In the genomic region with DNA sequence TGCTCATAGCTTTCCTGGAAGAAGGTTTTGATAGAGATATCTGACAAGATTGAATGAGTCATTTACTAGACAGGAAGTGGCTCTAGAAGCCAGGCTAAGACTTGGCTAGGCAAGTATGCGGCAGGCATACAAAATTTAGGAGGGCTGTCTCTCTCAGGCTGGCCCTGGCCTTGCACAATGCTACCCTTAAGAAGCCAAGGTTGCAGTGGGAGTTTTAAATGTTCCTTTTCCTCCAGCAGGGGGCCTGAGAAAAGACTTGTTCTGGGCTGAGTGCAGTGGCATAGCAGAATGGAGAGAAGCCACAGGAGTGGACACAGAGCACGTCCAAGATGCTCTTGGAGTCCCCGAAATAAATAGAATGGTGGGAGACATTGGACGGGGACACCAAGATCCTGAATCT, we compare ENCODE assay signal across 9 mouse cellular contexts. TPM values are rescaled to one million over a fixed set of nuclear protein-coding genes. Genes with fewer than 3 reads are reported as not detected.
DNase-seq lines count a peak whose midpoint lies in the region; ATAC-seq and TF ChIP-seq lines count a peak whose summit lies in the region.
"Had no signal": no experiment of that assay in that cellular context is flagged by ENCODE, and none has a peak within 500 bp of the region (broad histone marks: within the 10 kb centered on the region; RNA-seq: fewer than 3 reads in every experiment).

No protein-coding gene starts in this region.

- H3K4me2 ChIP-seq in hindbrain, postnatal 0 days (ENCODE audit: low read depth, low read length), result no peak overlapping the region
- no peak overlapping the region for H3K4me2 ChIP-seq in forebrain, embryonic 13.5 days
- H3K4me2 ChIP-seq: neural tube, embryonic 13.5 days had no signal

- peak; percentile 64; the same call in 1 of the 2 replicates for ATAC-seq in hindbrain, postnatal 0 days
- ATAC-seq in forebrain, embryonic 13.5 days, result no peak

- WGBS in thymus, adult 2 months, result 74% methylated on average over 4 of the region's 4 CpGs
- 66% methylated on average over 4 of the region's 4 CpGs for WGBS in hindbrain, postnatal 0 days
- WGBS in forebrain, embryonic 13.5 days, result 74% methylated on average over 4 of the region's 4 CpGs

- no peak overlapping the region for H3K4me3 ChIP-seq in thymus, adult 2 months (ENCODE audit: control insufficient read depth, insufficient read depth, low read length)
- no peak overlapping the region for H3K4me3 ChIP-seq in hindbrain, postnatal 0 days (ENCODE audit: low read length)
- H3K4me3 ChIP-seq in forebrain, embryonic 13.5 days, result no peak overlapping the region
- H3K4me3 ChIP-seq: neural tube, embryonic 13.5 days had no signal

- H3K36me3 ChIP-seq in thymus, adult 2 months (ENCODE audit: control insufficient read depth, insufficient read depth, low read length), result no peaks in the 10 kb centered on the region
- H3K36me3 ChIP-seq in hindbrain, postnatal 0 days (ENCODE audit: insufficient read depth, low read length), result no peaks in the 10 kb centered on the region
- H3K36me3 ChIP-seq in splenic B cell, adult 2 months (ENCODE audit: control insufficient read depth, insufficient read depth, low read length, poor library complexity, severe bottlenecking), result no peaks in the 10 kb centered on the region
- H3K36me3 ChIP-seq in forebrain, embryonic 13.5 days (ENCODE audit: poor library complexity, severe bottlenecking), result no peaks in the 10 kb centered on the region
- H3K36me3 ChIP-seq: neural tube, embryonic 13.5 days had no signal

- H3K9ac ChIP-seq in hindbrain, postnatal 0 days (replicated peaks; ENCODE audit: low read length), result no peak overlapping the region
- H3K9ac ChIP-seq in forebrain, embryonic 13.5 days, result no peak overlapping the region
- H3K9ac ChIP-seq: neural tube, embryonic 13.5 days had no signal

- no peaks in the 10 kb centered on the region for H3K27me3 ChIP-seq in thymus, adult 2 months (ENCODE audit: control insufficient read depth, insufficient read depth, low read length)
- H3K27me3 ChIP-seq in hindbrain, postnatal 0 days (ENCODE audit: insufficient read depth, low read length), result no peaks in the 10 kb centered on the region
- H3K27me3 ChIP-seq in splenic B cell, adult 2 months (ENCODE audit: control insufficient read depth, insufficient read depth, low read length, poor library complexity, severe bottlenecking), result no peaks in the 10 kb centered on the region
- peaks cover 11% of the 10 kb centered on the region; the same call in 1 of the 2 replicates for H3K27me3 ChIP-seq in forebrain, embryonic 13.5 days

- no peak overlapping the region for H3K27ac ChIP-seq in thymus, adult 2 months (ENCODE audit: control insufficient read depth, insufficient read depth, low read length)
- H3K27ac ChIP-seq in hindbrain, postnatal 0 days, result no peak overlapping the region
- H3K27ac ChIP-seq in forebrain, embryonic 13.5 days, result no peak overlapping the region
- H3K27ac ChIP-seq: neural tube, embryonic 13.5 days had no signal

- H3K9me3 ChIP-seq in hindbrain, postnatal 0 days (ENCODE audit: low read length), result no peaks in the 10 kb centered on the region
- no peaks in the 10 kb centered on the region for H3K9me3 ChIP-seq in forebrain, embryonic 13.5 days (replicated peaks)
- H3K9me3 ChIP-seq: neural tube, embryonic 13.5 days had no signal

- no peak for TF ChIP-seq CTCF in thymus, adult 2 months (IDR thresholded peaks at IDR 0.05; ENCODE audit: borderline replicate concordance, control insufficient read depth, extremely low read depth, insufficient read depth, low read length, poor library complexity)
- peak; percentile 69 for TF ChIP-seq CTCF in hindbrain, postnatal 0 days (IDR thresholded peaks at IDR 0.05; ENCODE audit: low read depth)

- peak; percentile 39 to 41 for DNase-seq in heart, adult 18-20 months
- DNase-seq in heart, postnatal 25 days (ENCODE audit: low spot score), result no peak
- peak; percentile 18 for DNase-seq in thymus, postnatal 14 days
- no peak for DNase-seq in thymus, adult 2 months
- DNase-seq in hindbrain, postnatal 0 days (ENCODE audit: low spot score), result peak; percentile 68
- DNase-seq in splenic B cell, adult 2 months (ENCODE audit: low read depth, low spot score), result peak; percentile 40
- no peak for DNase-seq in frontal cortex, postnatal 14 days (ENCODE audit: low spot score in 2 of 2)

- intact Hi-C loops in heart, postnatal 25 days (cut with DNase I), result loop anchor here (2.0 to 10.0 kb wide), 3 partner anchors 248 to 368 kb away; partner anchors contain the start of gene Xxylt1

- H3K4me1 ChIP-seq in thymus, adult 2 months (replicated peaks; ENCODE audit: control insufficient read depth, insufficient read depth, low read length), result no peaks in the 10 kb centered on the region
- no peaks in the 10 kb centered on the region for H3K4me1 ChIP-seq in hindbrain, postnatal 0 days (ENCODE audit: insufficient read depth, low read length)
- no peaks in the 10 kb centered on the region for H3K4me1 ChIP-seq in forebrain, embryonic 13.5 days
- H3K4me1 ChIP-seq: neural tube, embryonic 13.5 days had no signal

- TF ChIP-seq POLR2A in thymus, adult 2 months (IDR thresholded peaks at IDR 0.05; ENCODE audit: control insufficient read depth, extremely low read depth, insufficient read depth, low read length, poor library complexity), result no peak

RNA-seq across cellular contexts. Expression of gene Apod, which starts 38.4 kb away (rescaled TPM):
- 1 to 10 TPM; 5.5 to 6.8 TPM for total RNA-seq in heart, adult 18-20 months (2021)
- 1 to 10 TPM; 2.6 to 2.9 TPM for total RNA-seq in heart, postnatal 25 days (2021)
- 4.3 and 6.1 TPM in 2 replicates for polyA plus RNA-seq in thymus, adult 2 months (2012; rRNA removed)
- 48.1 and 68.5 TPM in 2 replicates for total RNA-seq in hindbrain, postnatal 0 days (2014; rRNA removed)
- 293 and 295 TPM in 2 replicates for polyA plus RNA-seq in hindbrain, postnatal 0 days (2015; fragmentation: Nextera tagmentation; extraction: Ambion mirVana)
- 28.0 and 32.5 TPM in 2 replicates for polyA plus RNA-seq in forebrain, embryonic 13.5 days (2015; fragmentation: Nextera tagmentation; extraction: Ambion mirVana)

Comparison
In these comparisons a context has a peak if more than half of its experiments do, and no peak if none do; other contexts are left out.
1. DNase-seq: peak in heart, adult 18-20 months (2 of 2), thymus, postnatal 14 days (single experiment), hindbrain, postnatal 0 days (single experiment) and splenic B cell, adult 2 months (single experiment); none in heart, postnatal 25 days (single experiment), thymus, adult 2 months (single experiment) and frontal cortex, postnatal 14 days (0 of 2).